In the genomic region with DNA sequence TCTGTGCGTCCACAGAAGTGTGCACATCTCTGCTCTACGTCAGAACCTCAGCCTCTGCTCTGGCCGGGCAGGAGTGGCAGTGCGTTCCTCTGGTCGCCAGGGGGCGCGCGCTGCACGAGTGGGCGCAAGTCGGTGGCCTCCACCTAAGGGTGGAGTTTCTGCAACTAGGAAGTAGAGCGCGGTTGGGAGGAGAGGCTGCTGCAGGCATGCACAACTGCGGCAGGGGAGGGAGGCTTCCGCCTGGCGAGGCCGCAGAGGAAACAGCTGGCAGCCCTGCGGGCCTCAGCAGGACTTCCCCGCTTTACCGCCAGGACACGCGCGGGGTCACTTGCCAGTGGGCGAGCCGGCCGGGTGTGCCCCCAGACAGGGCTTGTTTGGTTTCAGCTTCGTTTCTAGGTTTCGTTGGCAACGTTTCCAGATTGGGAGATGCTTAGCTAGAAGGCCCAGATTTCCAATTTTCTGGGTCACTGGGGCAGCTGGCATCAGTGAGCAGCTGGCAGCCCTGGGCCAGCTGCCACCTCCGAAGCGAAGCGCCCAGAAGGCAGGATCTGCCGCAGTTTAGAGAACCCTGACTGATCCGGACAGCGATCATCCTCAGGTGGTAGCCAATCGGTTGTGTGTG, we compare ENCODE assay signal across 8 mouse cellular contexts. TPM values are rescaled to one million over a fixed set of nuclear protein-coding genes. Genes with fewer than 3 reads are reported as not detected.
DNase-seq lines count a peak whose midpoint lies in the region; ATAC-seq and TF ChIP-seq lines count a peak whose summit lies in the region.

No protein-coding gene starts in this region.

- no peaks in the 10 kb centered on the region for H3K27me3 ChIP-seq in CH12.LX (replicated peaks)
- no peaks in the 10 kb centered on the region for H3K27me3 ChIP-seq in forebrain, embryonic 10.5 days (ENCODE audit: poor library complexity, severe bottlenecking)
- no peaks in the 10 kb centered on the region for H3K27me3 ChIP-seq in heart, embryonic 15.5 days
- H3K27me3 ChIP-seq in liver, embryonic 13.5 days: no peaks in the 10 kb centered on the region
- H3K27me3 ChIP-seq in stomach, embryonic 14.5 days (ENCODE audit: control insufficient read depth, insufficient read depth, low read length): no peaks in the 10 kb centered on the region

- H3K36me3 ChIP-seq in CH12.LX (replicated peaks in 1 of 2; ENCODE audit: control insufficient read depth in 1 of 2, insufficient read depth in 1 of 2, low read length in 1 of 2): peaks cover 21 to 54% of the 10 kb centered on the region in 2 experiments
- peaks cover 41% of the 10 kb centered on the region for H3K36me3 ChIP-seq in forebrain, embryonic 10.5 days (replicated peaks)
- H3K36me3 ChIP-seq in heart, embryonic 15.5 days: peaks cover 23% of the 10 kb centered on the region
- peaks cover 17% of the 10 kb centered on the region for H3K36me3 ChIP-seq in liver, embryonic 13.5 days
- H3K36me3 ChIP-seq in stomach, embryonic 14.5 days (ENCODE audit: control insufficient read depth, insufficient read depth, low read length): peaks cover 23% of the 10 kb centered on the region

- peak; percentile 95 for DNase-seq in CH12.LX (ENCODE audit: extremely low read depth)
- DNase-seq in c-Kit-positive CD71-negative TER-119-negative erythroid progenitor cells, embryonic 14.5 days (ENCODE audit: low read depth): peak; percentile 84
- DNase-seq in forebrain, embryonic 10.5 days (ENCODE audit: extremely low spot score, low spot score): peak; percentile 86
- peak; percentile 93 for DNase-seq in kidney, postnatal 25 days
- DNase-seq in liver, embryonic 13.5 days: peak; percentile 87
- peak; percentile 97 for DNase-seq in natural killer cell, adult 2 months (ENCODE audit: low spot score in 2 of 2)

- H3K4me3 ChIP-seq in CH12.LX (replicated peaks in 1 of 3; ENCODE audit: low read depth in 2 of 3, low read length in 2 of 3, poor library complexity in 1 of 3): peak overlapping the region; percentile 41 to 55 (median 47)
- H3K4me3 ChIP-seq in forebrain, embryonic 10.5 days: peak overlapping the region; percentile 65
- H3K4me3 ChIP-seq in heart, embryonic 15.5 days: peak overlapping the region; percentile 71
- H3K4me3 ChIP-seq in liver, embryonic 13.5 days (replicated peaks): peak overlapping the region; percentile 67
- peak overlapping the region; percentile 45 for H3K4me3 ChIP-seq in stomach, embryonic 14.5 days (ENCODE audit: low read depth, low read length)

- no peaks in the 10 kb centered on the region for H3K79me2 ChIP-seq in CH12.LX (replicated peaks; ENCODE audit: control insufficient read depth, extremely low read depth, insufficient read depth, poor library complexity, severe bottlenecking)

- peak; percentile 89 for TF ChIP-seq EP300 in CH12.LX (IDR thresholded peaks at IDR 0.05; ENCODE audit: low read length)

- 9% methylated on average over 36 of the region's 36 CpGs for WGBS in forebrain, embryonic 10.5 days
- WGBS in heart, embryonic 15.5 days: 7% methylated on average over 36 of the region's 36 CpGs
- 5% methylated on average over 36 of the region's 36 CpGs for WGBS in liver, embryonic 13.5 days (ENCODE audit: insufficient replicate concordance)
- 6% methylated on average over 36 of the region's 36 CpGs for WGBS in stomach, embryonic 14.5 days

- dilution Hi-C loops in CH12.LX (cut with MboI; ENCODE audit: extremely low pct_ligation_motif_present, extremely low pct_unique_long_range_greater_than_20kb, low sequenced_read_pairs): no loop called here

- peak overlapping the region; percentile 77 for H3K9ac ChIP-seq in CH12.LX (ENCODE audit: insufficient read depth, low read depth)
- peak overlapping the region; percentile 73 for H3K9ac ChIP-seq in heart, embryonic 15.5 days
- peak overlapping the region; percentile 73 for H3K9ac ChIP-seq in liver, embryonic 13.5 days
- H3K9ac ChIP-seq in stomach, embryonic 14.5 days (replicated peaks; ENCODE audit: low read depth, low read length): peak overlapping the region; percentile 58

- peak; percentile 51 for TF ChIP-seq POLR2A in CH12.LX (IDR thresholded peaks at IDR 0.05; ENCODE audit: low read depth, low read length)

- H3K27ac ChIP-seq in CH12.LX (ENCODE audit: insufficient read depth, low read depth): peak overlapping the region; percentile 96
- H3K27ac ChIP-seq in forebrain, embryonic 10.5 days: peak overlapping the region; percentile 81
- H3K27ac ChIP-seq in heart, embryonic 15.5 days: peak overlapping the region; percentile 64
- H3K27ac ChIP-seq in liver, embryonic 13.5 days: peak overlapping the region; percentile 54; the same call in 1 of the 2 replicates
- peak overlapping the region; percentile 63 for H3K27ac ChIP-seq in stomach, embryonic 14.5 days (ENCODE audit: low read length)

- peak; percentile 38 to 97; a peak in 3 of 4 replicates for TF ChIP-seq CTCF in CH12.LX (conservative IDR thresholded peaks at IDR 0.05 in 1 of 2, IDR thresholded peaks at IDR 0.05 in 1 of 2; ENCODE audit: low read depth in 2 of 2, low read length in 2 of 2)

- in situ Hi-C loops in CH12.LX (cut with MboI; ENCODE audit: low pct_ligation_motif_present, low pct_unique_long_range_greater_than_20kb, low sequenced_read_pairs): loop anchor here (10.0 kb wide), 1 partner anchor 108 kb away; the partner anchor contains the start of gene Cnot10

- peak; percentile 96 for TF ChIP-seq RAD21 in CH12.LX (IDR thresholded peaks at IDR 0.05; ENCODE audit: low read depth, low read length)

- H3K9me3 ChIP-seq in CH12.LX (replicated peaks; ENCODE audit: low read length): no peaks in the 10 kb centered on the region
- H3K9me3 ChIP-seq in forebrain, embryonic 10.5 days: no peaks in the 10 kb centered on the region
- H3K9me3 ChIP-seq in heart, embryonic 15.5 days (replicated peaks): no peaks in the 10 kb centered on the region
- no peaks in the 10 kb centered on the region for H3K9me3 ChIP-seq in liver, embryonic 13.5 days (replicated peaks)
- H3K9me3 ChIP-seq in stomach, embryonic 14.5 days (ENCODE audit: control insufficient read depth, low read depth, low read length): no peaks in the 10 kb centered on the region

- peaks cover 2 to 35% of the 10 kb centered on the region in 2 experiments; a peak in 2 of 4 replicates for H3K4me1 ChIP-seq in CH12.LX (ENCODE audit: control insufficient read depth in 1 of 2, insufficient read depth in 2 of 2)
- peaks cover 12% of the 10 kb centered on the region for H3K4me1 ChIP-seq in forebrain, embryonic 10.5 days
- H3K4me1 ChIP-seq in heart, embryonic 15.5 days (replicated peaks): peaks cover 7% of the 10 kb centered on the region
- H3K4me1 ChIP-seq in liver, embryonic 13.5 days (replicated peaks): peaks cover 12% of the 10 kb centered on the region
- no peaks in the 10 kb centered on the region for H3K4me1 ChIP-seq in stomach, embryonic 14.5 days (ENCODE audit: control insufficient read depth, insufficient read depth, low read length)

- H3K4me2 ChIP-seq in CH12.LX (ENCODE audit: insufficient read depth, low read depth, poor library complexity, severe bottlenecking): peak overlapping the region; percentile 77
- peak overlapping the region; percentile 88 for H3K4me2 ChIP-seq in heart, embryonic 15.5 days
- H3K4me2 ChIP-seq in liver, embryonic 13.5 days: peak overlapping the region; percentile 85
- H3K4me2 ChIP-seq in stomach, embryonic 14.5 days (replicated peaks; ENCODE audit: low read depth, low read length): peak overlapping the region; percentile 68

- peak; percentile 90 for ATAC-seq in heart, embryonic 15.5 days (replicated peaks; ENCODE audit: insufficient number of reproducible peaks, insufficient read depth, low FRiP score, low read depth)
- peak; percentile 93 for ATAC-seq in liver, embryonic 13.5 days (ENCODE audit: low read depth)
- ATAC-seq in stomach, embryonic 14.5 days (ENCODE audit: insufficient number of reproducible peaks, insufficient read depth, low FRiP score, low read depth): peak; percentile 91

TF ChIP-seq in CH12.LX, 34 proteins besides CTCF, POLR2A, EP300 and RAD21 (continues in another document):
- TF ChIP-seq HCFC1 (IDR thresholded peaks at IDR 0.05; ENCODE audit: low read depth, low read length) (peak; percentile 63), ZC3H11A (IDR thresholded peaks at IDR 0.05; ENCODE audit: low read depth, low read length) (peak; percentile 21; the same call in 1 of the 2 replicates), MAFK (IDR thresholded peaks at IDR 0.05; ENCODE audit: insufficient replicate concordance, low read length) (peak; percentile 52; the same call in 1 of the 2 replicates), CHD1 (IDR thresholded peaks at IDR 0.05; ENCODE audit: low read depth, low read length) (no peak), NRF1 (IDR thresholded peaks at IDR 0.05; ENCODE audit: low read depth, low read length) (peak; percentile 44; the same call in 1 of the 2 replicates), TCF12 (IDR thresholded peaks at IDR 0.05; ENCODE audit: low read depth, low read length) (peak; percentile 99), ZMIZ1 (IDR thresholded peaks at IDR 0.05; ENCODE audit: low read depth, low read length) (no peak), TBP (conservative IDR thresholded peaks at IDR 0.05; ENCODE audit: low read depth, low read length) (no peak), NELFE (IDR thresholded peaks at IDR 0.05; ENCODE audit: low read depth, low read length) (no peak; the same call in 1 of the 2 replicates), UBTF (IDR thresholded peaks at IDR 0.05; ENCODE audit: low read depth, low read length) (no peak), USF1 (IDR thresholded peaks at IDR 0.05; ENCODE audit: low read depth, low read length) (no peak), MAZ (IDR thresholded peaks at IDR 0.05; ENCODE audit: low read depth, low read length) (peak; percentile 81; the same call in 1 of the 2 replicates), RCOR1 (conservative IDR thresholded peaks at IDR 0.05; ENCODE audit: low read depth, low read length) (no peak)

RNA-seq across cellular contexts. Expression of gene Cmtm6, which starts 22.1 kb away (rescaled TPM):
- total RNA-seq in CH12.LX (2012; rRNA removed) (30.1 and 31.9 TPM in 2 replicates), CH12.LX (2014; rRNA removed) (39.2 and 39.5 TPM in 2 replicates)
- 38.0 and 38.5 TPM in 2 replicates for polyA plus RNA-seq in CH12.LX (2012; ENCODE audit: insufficient read length, low read depth)
- polyA plus RNA-seq in forebrain, embryonic 10.5 days (2016; fragmentation: Nextera tagmentation; extraction: Ambion mirVana): 29.1 and 29.9 TPM in 2 replicates
- 39.3 and 47.0 TPM in 2 replicates for polyA plus RNA-seq in heart, embryonic 15.5 days (2015; fragmentation: Nextera tagmentation; extraction: Ambion mirVana)
- 21.9 and 27.0 TPM in 2 replicates for polyA plus RNA-seq in liver, embryonic 13.5 days (2015; fragmentation: Nextera tagmentation; extraction: Ambion mirVana)
- polyA plus RNA-seq in stomach, embryonic 14.5 days (2014; fragmentation: Nextera tagmentation; extraction: Ambion mirVana): 56.7 and 62.1 TPM in 2 replicates

RNA-seq across cellular contexts. Expression of gene Cmtm7, which starts 28.7 kb away (rescaled TPM):
- total RNA-seq in CH12.LX (2012; rRNA removed) (73.1 and 80.8 TPM in 2 replicates), CH12.LX (2014; rRNA removed) (37.6 and 46.0 TPM in 2 replicates)
- 38.2 and 45.5 TPM in 2 replicates for polyA plus RNA-seq in CH12.LX (2012; ENCODE audit: insufficient read length, low read depth)
- polyA plus RNA-seq in forebrain, embryonic 10.5 days (2016; fragmentation: Nextera tagmentation; extraction: Ambion mirVana): 76.9 and 78.7 TPM in 2 replicates
- polyA plus RNA-seq in heart, embryonic 15.5 days (2015; fragmentation: Nextera tagmentation; extraction: Ambion mirVana): 97.5 and 134 TPM in 2 replicates
- 52.4 and 59.5 TPM in 2 replicates for polyA plus RNA-seq in liver, embryonic 13.5 days (2015; fragmentation: Nextera tagmentation; extraction: Ambion mirVana)
- polyA plus RNA-seq in stomach, embryonic 14.5 days (2014; fragmentation: Nextera tagmentation; extraction: Ambion mirVana): 97.4 and 101 TPM in 2 replicates

Comparison
In these comparisons a context has a peak if more than half of its experiments do, and no peak if none do; other contexts are left out.
1. Peak in every context shown above with its lines: DNase-seq, ATAC-seq, H3K4me3 ChIP-seq and H3K27ac ChIP-seq.